Mouse (Mus musculus): Measurements from ENCODE around the gene Rac2.

DNA sequence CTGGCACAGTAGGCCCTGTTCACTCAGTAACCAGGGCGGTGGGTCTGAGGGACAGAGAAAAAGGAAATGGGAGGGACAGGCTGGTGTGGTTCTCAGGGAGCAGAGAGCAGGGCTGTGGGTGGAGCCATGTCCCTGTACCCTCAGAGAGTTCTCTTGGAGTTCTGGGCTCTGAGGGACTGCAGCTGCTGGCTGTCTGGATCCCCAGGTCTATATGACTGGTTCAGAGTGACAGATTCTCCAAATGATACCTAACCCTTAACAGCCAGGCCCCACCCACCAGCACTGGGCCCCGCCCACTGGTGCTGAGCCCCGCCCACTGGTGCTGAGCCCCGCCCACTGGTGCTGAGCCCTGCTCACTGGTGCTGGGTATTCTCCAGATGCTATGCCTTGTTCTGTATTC lies 25.1 kb upstream of the Rac2 start:
- TF ChIP-seq CTCF (IDR thresholded peaks at IDR 0.05; ENCODE audit: low read depth, low read length) (no peak), POLR2A (IDR thresholded peaks at IDR 0.05; ENCODE audit: borderline replicate concordance, low read depth, low read length) (peak; percentile 80; the same call in 1 of the 2 replicates)

All from bone marrow macrophage, adult 2 months (primary cell).